Mouse (Mus musculus) midbrain, embryonic 12.5 days (tissue): ENCODE data around the gene Cfdp1. TPM values are rescaled to one million over a fixed set of nuclear protein-coding genes. Genes with fewer than 3 reads are reported as not detected.

Experiments
- ATAC-seq: fragments of 200-750 bp; cut with Nextera tagmentation; 2 replicates; pipeline ENCODE4 v1.8.0; 2017; ENCODE audit warnings: low read depth, moderate TSS enrichment, moderate library complexity; ENCODE audit not compliant: low FRiP score
- H3K27ac ChIP-seq: fragments of 300-500 bp; sonication (generic); replicated peaks from 2 replicates; pipeline ENCODE4 v1.5.1; 2016; ENCODE audit warnings: mild to moderate bottlenecking
- H3K27me3 ChIP-seq: fragments of 300-500 bp; sonication (generic); 2 replicates; pipeline ENCODE4 v1.6.1; 2016; ENCODE audit warnings: mild to moderate bottlenecking
- H3K36me3 ChIP-seq: fragments of 300-500 bp; sonication (generic); 2 replicates; pipeline ENCODE4 v1.6.1; 2016
- H3K4me1 ChIP-seq: fragments of 300-500 bp; sonication (generic); 2 replicates; pipeline ENCODE4 v1.6.1; 2016
- H3K4me2 ChIP-seq: fragments of 300-500 bp; sonication (generic); replicated peaks from 2 replicates; pipeline ENCODE4 v1.6.1; 2016; ENCODE audit warnings: mild to moderate bottlenecking, moderate library complexity
- H3K4me3 ChIP-seq: fragments of 300-500 bp; sonication (generic); 2 replicates; pipeline ENCODE4 v1.5.1; 2016; ENCODE audit warnings: mild to moderate bottlenecking
- H3K9ac ChIP-seq: fragments of 300-500 bp; sonication (generic); replicated peaks from 2 replicates; pipeline ENCODE4 v1.6.1; 2016; ENCODE audit warnings: mild to moderate bottlenecking, moderate library complexity
- H3K9me3 ChIP-seq: fragments of 300-500 bp; sonication (generic); 2 replicates; pipeline ENCODE4 v1.6.1; 2016; ENCODE audit warnings: mild to moderate bottlenecking
- WGBS: fragments of 180-500 bp; shearing (Covaris S2); methylation state at CpG from one replicate; pipeline ENCODE4 v1.1.7; 2016; 5-methylcytosine and 5-hydroxymethylcytosine counted together
- polyA plus RNA-seq: library from polyadenylated mRNA; unstranded; fragments of >200 nt; fragmentation: Nextera tagmentation; extraction: Ambion mirVana; gene quantifications from 2 replicates; pipeline ENCODE4 v1.2.1, GENCODE M21; 2016

Cfdp1 gene
- polyA plus RNA-seq, 1 experiment from 2014 or later: 182 TPM

DNA sequence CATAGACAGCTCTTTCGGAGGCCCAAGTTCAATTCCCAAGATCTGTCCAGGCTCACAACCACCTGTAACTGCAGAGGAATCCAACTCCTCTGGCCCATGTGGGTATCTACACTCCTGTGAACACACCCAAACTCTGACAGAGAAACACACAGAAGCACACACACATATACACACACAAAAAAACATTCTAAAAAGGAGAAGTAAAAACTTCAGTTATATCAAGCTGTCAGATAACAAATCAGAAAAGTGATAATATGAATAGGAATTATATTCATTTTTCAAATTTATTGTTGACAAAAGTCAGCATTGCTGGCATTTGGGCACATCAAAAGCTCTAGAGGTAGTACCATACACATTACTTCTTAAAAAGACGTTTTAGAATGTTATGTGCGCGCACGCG lies 7.3 kb downstream of the Cfdp1 start:
- ATAC-seq: no peak
- H3K27ac ChIP-seq: no peak overlapping the region
- WGBS: 95% methylated on average over 6 of the region's 6 CpGs
- no peak overlapping the region for H3K4me2 ChIP-seq
- no peaks in the 10 kb centered on the region for H3K9me3 ChIP-seq
- H3K4me3 ChIP-seq: no peak overlapping the region
- H3K27me3 ChIP-seq: no peaks in the 10 kb centered on the region
- no peak overlapping the region for H3K9ac ChIP-seq
- H3K4me1 ChIP-seq: no peaks in the 10 kb centered on the region
- peaks cover 27% of the 10 kb centered on the region for H3K36me3 ChIP-seq

DNA sequence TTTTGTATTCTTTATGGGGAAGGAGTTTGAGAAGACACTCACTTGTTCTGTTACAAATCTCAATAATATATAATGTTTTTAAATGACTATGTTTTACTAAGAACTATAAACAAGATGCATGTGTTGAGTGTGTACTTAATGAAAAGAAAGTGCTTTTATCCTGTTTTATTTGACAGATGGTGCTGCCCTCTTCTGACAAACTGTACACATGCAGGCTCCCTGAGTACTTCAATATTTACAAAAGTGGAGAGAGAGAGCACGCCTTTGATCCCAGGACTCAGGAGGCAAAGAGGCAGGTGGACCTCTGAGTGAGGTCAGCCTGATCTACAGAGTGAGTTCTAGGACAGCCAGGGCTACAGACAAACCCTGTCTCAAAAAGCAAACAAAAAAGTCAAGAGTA lies 18.6 kb downstream of the Cfdp1 start:
- Histone ChIP-seq H3K9ac (no peak overlapping the region), H3K4me1 (no peaks in the 10 kb centered on the region), H3K36me3 (peaks cover 42% of the 10 kb centered on the region), H3K9me3 (no peaks in the 10 kb centered on the region), H3K4me2 (no peak overlapping the region), H3K27ac (no peak overlapping the region), H3K27me3 (no peaks in the 10 kb centered on the region), H3K4me3 (no peak overlapping the region)
- WGBS: 51% methylated on average over 1 of the region's 1 CpGs
- ATAC-seq: no peak

DNA sequence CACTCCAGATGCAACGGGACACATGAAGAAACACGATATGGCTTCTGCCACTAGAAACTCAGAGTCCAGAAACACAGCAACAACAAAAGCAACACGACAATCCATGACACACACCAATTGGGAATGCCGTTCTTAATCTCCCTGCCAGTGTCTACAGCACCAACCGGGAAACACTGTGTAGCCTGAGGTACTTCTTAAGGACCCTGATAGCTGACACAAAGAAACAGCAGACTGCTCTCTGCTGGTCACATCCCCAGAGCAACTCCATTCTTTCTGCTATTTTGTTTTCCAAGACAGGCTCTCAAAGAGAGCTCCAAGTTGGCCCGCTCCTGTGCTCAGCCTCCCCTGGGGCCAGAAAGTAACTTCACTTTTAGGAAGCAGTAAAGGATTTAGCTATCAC lies 20.1 kb downstream of the Cfdp1 start:
- H3K9me3 ChIP-seq: no peaks in the 10 kb centered on the region
- no peak overlapping the region for H3K27ac ChIP-seq
- no peaks in the 10 kb centered on the region for H3K4me1 ChIP-seq
- no peak overlapping the region for H3K4me3 ChIP-seq
- ATAC-seq: no peak
- no peak overlapping the region for H3K4me2 ChIP-seq
- 80% methylated on average over 6 of the region's 6 CpGs for WGBS
- no peaks in the 10 kb centered on the region for H3K27me3 ChIP-seq
- H3K9ac ChIP-seq: no peak overlapping the region
- peaks cover 44% of the 10 kb centered on the region for H3K36me3 ChIP-seq

DNA sequence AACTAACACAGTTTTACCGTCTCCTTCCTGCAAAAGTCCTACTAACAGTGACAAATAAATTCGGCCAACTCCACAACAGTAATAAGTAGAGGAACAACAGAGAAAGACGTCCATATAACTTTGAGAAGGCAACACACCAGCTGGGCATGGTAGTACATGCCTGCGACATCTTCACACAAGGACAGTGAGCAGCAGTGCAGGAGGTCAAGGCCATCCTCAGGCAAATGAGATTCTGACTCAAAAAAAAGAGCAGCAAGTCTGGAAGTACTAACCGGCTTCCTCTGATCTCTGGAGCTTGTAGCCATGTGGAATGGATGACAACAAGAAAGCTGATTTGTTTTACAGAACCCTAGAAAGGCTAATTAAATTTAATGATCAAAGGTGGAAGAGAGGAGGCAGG lies 21.1 kb downstream of the Cfdp1 start:
- Histone ChIP-seq H3K9ac (no peak overlapping the region), H3K4me1 (no peaks in the 10 kb centered on the region), H3K27ac (no peak overlapping the region), H3K27me3 (no peaks in the 10 kb centered on the region), H3K4me2 (no peak overlapping the region), H3K4me3 (no peak overlapping the region), H3K9me3 (no peaks in the 10 kb centered on the region), H3K36me3 (peaks cover 47% of the 10 kb centered on the region)
- WGBS: 90% methylated on average over 5 of the region's 5 CpGs
- ATAC-seq: no peak

DNA sequence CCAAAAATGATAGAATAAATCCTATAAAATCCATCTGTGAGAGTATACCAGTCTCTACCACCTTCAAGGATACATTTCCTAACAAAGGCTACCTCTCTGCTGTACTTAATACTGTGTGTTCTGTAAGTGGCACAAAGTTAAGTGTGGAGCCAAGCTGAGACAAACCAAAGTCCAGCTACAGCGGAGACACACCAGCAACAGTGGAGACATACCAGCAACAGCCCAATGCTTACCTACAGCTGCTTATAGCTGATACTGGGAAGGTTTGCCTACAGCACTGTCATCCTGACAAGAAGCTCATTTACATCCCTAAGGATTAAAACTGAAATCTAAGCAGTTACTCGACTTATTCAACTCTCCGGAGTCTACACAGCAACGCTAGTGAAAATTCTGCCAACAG lies 22.1 kb downstream of the Cfdp1 start:
- 87% methylated on average over 4 of the region's 4 CpGs for WGBS
- H3K36me3 ChIP-seq: peaks cover 40% of the 10 kb centered on the region
- no peak overlapping the region for H3K27ac ChIP-seq
- H3K4me2 ChIP-seq: no peak overlapping the region
- no peak overlapping the region for H3K9ac ChIP-seq
- ATAC-seq: no peak
- no peak overlapping the region for H3K4me3 ChIP-seq
- no peaks in the 10 kb centered on the region for H3K9me3 ChIP-seq
- no peaks in the 10 kb centered on the region for H3K27me3 ChIP-seq
- H3K4me1 ChIP-seq: no peaks in the 10 kb centered on the region

DNA sequence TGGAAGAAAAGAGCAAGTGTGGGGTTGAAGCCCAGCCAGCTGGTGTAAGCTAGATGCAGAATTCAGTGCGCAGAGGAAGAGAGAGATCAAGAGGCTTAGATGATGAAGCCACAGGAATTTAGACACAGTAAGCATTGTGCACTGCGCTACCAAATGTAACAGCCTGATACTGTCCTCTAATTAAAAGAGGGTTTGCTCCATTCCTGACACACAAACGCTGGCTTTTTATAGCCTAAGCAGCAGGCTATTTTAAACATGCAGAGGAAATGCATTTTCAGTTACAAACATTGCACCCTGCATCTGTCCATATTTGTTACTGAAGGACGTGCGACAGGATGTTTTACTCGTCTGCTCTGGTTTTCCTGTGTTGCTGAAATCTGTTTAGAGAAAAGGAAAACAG lies 25.5 kb downstream of the Cfdp1 start:
- Histone ChIP-seq H3K9me3 (no peaks in the 10 kb centered on the region), H3K4me2 (no peak overlapping the region), H3K4me3 (no peak overlapping the region), H3K9ac (no peak overlapping the region), H3K4me1 (no peaks in the 10 kb centered on the region), H3K27ac (no peak overlapping the region), H3K27me3 (no peaks in the 10 kb centered on the region), H3K36me3 (peaks cover 52% of the 10 kb centered on the region)
- 86% methylated on average over 6 of the region's 6 CpGs for WGBS
- no peak for ATAC-seq

DNA sequence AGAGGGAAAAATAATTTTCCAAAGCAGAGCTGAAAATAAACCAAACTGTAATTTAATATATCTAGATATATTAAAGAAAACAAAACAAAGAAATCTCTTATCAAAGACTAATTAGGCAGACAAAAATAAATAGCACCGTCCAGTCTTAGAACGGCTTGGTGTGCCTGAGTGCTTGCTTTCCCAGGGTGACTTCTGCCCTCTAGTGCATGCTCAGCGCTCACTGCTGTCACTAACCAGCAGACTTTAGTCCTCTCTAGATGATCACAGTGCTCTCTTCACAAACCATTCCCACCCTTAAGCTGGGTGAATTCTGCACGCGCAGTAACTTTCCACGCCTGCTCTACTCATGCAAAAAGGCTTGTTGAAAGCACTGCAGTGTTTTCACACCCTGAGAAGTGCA lies 28.9 kb downstream of the Cfdp1 start:
- Histone ChIP-seq H3K27me3 (no peaks in the 10 kb centered on the region), H3K4me2 (no peak overlapping the region), H3K36me3 (peaks cover 64% of the 10 kb centered on the region), H3K9me3 (no peaks in the 10 kb centered on the region), H3K4me1 (no peaks in the 10 kb centered on the region), H3K9ac (no peak overlapping the region), H3K27ac (no peak overlapping the region), H3K4me3 (no peak overlapping the region)
- WGBS: 73% methylated on average over 6 of the region's 6 CpGs
- no peak for ATAC-seq

DNA sequence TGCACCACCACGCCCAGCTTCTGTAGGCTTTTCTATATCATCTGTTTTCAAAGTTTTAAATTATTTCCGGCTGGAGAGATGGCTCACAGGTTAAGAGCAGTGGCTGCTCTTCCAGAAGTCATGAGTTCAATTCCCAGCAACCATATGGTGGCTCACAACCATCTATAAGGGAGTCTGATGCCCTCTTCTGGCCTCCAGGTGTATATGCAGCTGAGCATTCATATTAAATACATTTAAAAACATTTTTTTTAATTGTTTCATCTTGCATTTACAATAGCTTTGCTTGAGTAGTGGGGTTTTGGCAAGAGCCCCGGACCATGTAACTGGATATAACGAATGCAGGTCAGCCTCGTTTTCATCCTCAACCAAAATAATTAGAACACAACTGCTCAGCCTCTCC lies 29.8 kb downstream of the Cfdp1 start:
- Histone ChIP-seq H3K4me2 (no peak overlapping the region), H3K27me3 (no peaks in the 10 kb centered on the region), H3K9me3 (no peaks in the 10 kb centered on the region), H3K9ac (no peak overlapping the region), H3K4me1 (no peaks in the 10 kb centered on the region), H3K36me3 (peaks cover 60% of the 10 kb centered on the region), H3K4me3 (no peak overlapping the region), H3K27ac (no peak overlapping the region)
- WGBS: 96% methylated on average over 5 of the region's 5 CpGs
- ATAC-seq: no peak

DNA sequence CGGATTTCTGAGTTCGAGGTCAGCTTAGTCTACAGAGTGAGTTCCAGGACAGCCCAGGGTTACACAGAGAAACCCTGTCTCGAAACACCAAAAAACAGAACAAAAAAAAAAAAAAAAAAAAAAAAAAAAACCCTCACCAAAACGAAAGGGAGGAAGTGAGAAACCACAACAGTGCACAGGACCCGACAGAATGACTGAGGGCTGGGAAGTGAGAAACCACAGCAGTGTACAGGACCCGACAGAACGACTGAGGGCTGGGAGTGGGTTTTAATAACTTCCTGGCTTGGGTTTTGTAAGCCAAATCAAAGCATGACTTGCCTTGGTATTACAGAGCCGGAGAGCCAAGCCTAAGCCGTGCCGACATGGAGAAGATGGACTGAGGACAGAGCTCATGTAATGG lies 32.9 kb downstream of the Cfdp1 start:
- no peaks in the 10 kb centered on the region for H3K9me3 ChIP-seq
- no peaks in the 10 kb centered on the region for H3K27me3 ChIP-seq
- no peaks in the 10 kb centered on the region for H3K4me1 ChIP-seq
- H3K4me3 ChIP-seq: no peak overlapping the region
- 96% methylated on average over 10 of the region's 10 CpGs for WGBS
- no peak overlapping the region for H3K9ac ChIP-seq
- ATAC-seq: no peak
- H3K36me3 ChIP-seq: peaks cover 41% of the 10 kb centered on the region
- no peak overlapping the region for H3K27ac ChIP-seq
- H3K4me2 ChIP-seq: no peak overlapping the region

DNA sequence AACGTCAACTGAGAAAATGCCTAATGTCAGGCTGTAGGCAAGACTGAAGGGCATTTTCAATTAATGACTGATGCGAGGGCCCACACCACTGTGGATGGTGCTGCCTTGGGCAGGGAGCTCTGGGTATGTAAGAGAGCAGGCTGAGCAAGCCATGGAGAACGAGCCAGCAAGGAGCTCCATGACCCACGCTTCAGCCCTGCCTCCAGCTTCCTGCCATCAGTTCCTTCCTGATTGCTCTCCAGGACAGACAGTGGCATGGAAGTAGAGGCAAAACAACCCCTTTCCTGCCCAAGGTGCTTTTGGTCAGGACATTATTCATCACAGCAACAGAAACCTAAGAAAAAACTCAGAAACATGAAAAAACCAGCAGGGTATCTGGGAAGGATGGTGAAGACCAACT lies 33.4 kb downstream of the Cfdp1 start:
- Histone ChIP-seq H3K9ac (no peak overlapping the region), H3K27me3 (no peaks in the 10 kb centered on the region), H3K27ac (no peak overlapping the region), H3K4me2 (no peak overlapping the region), H3K4me3 (no peak overlapping the region), H3K4me1 (no peaks in the 10 kb centered on the region), H3K9me3 (no peaks in the 10 kb centered on the region), H3K36me3 (peaks cover 46% of the 10 kb centered on the region)
- no peak for ATAC-seq
- 89% methylated on average over 4 of the region's 4 CpGs for WGBS

DNA sequence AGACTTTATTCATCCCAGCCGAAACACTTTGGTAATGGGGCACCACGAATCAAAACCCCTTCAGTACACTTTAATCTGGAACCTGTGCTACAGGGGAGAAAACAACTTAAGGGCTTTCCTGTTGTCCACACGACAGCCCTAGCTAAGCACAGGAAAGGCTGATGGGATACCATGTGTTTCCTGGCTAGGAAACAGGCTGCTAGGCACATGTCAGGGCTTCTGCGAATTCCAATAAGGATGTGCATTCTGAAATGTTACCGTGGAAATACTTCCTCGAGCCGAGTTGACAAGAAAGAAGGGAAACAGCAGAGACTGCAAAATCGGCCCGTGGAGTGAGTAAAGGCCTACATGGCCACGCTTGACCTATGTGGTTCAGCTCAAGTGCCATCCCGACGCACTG lies 34.1 kb downstream of the Cfdp1 start:
- WGBS: 88% methylated on average over 12 of the region's 12 CpGs
- Histone ChIP-seq H3K27ac (no peak overlapping the region), H3K4me1 (no peaks in the 10 kb centered on the region), H3K9ac (no peak overlapping the region), H3K4me2 (no peak overlapping the region), H3K36me3 (peaks cover 50% of the 10 kb centered on the region), H3K27me3 (no peaks in the 10 kb centered on the region), H3K4me3 (no peak overlapping the region), H3K9me3 (no peaks in the 10 kb centered on the region)
- no peak for ATAC-seq

DNA sequence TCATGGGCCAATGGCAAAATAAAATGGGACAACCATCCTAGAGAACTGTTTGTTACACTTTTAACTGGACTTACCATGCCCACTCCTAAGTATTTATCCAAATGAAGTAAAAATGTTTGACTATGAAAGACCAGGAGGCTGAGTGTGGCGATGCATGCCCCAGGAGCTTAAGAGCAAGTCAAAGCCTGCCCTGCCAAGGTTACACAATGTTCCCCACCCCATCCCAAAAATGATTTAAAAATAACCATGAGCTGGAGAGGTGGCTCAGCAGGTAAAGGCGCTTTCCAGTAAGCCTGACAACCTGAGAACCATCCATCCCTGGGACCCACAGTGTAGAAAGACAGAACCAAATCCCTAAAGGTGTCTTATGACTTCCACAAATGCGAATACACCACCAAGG lies 35.5 kb downstream of the Cfdp1 start:
- H3K27me3 ChIP-seq: no peaks in the 10 kb centered on the region
- H3K9me3 ChIP-seq: no peaks in the 10 kb centered on the region
- H3K36me3 ChIP-seq: peaks cover 50% of the 10 kb centered on the region
- H3K4me1 ChIP-seq: no peaks in the 10 kb centered on the region
- no peak overlapping the region for H3K4me3 ChIP-seq
- WGBS: 96% methylated on average over 3 of the region's 3 CpGs
- no peak overlapping the region for H3K27ac ChIP-seq
- no peak overlapping the region for H3K9ac ChIP-seq
- no peak overlapping the region for H3K4me2 ChIP-seq
- ATAC-seq: no peak

DNA sequence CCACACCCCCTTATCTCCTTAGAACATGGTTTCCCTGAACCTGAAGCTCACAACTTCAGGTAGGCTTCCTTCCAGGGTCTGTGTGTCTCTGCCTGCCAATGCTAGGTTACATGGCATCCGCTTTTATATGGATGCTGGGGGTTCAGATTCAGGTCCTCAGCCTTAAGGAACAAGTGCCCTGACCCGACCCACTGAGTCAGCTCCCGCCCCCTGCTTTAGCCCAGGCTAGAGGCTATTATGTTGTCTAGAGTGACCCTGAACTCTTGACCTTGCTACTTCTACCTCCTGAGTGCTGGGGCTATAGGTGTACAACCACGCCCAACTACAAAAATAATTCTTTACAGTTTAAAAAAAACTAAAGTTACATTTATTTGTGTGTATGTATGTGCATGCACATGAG lies 39.0 kb downstream of the Cfdp1 start:
- peaks cover 23% of the 10 kb centered on the region; the same call in 1 of the 2 replicates for H3K36me3 ChIP-seq
- H3K9ac ChIP-seq: no peak overlapping the region
- H3K9me3 ChIP-seq: no peaks in the 10 kb centered on the region
- WGBS: 93% methylated on average over 4 of the region's 4 CpGs
- H3K27me3 ChIP-seq: no peaks in the 10 kb centered on the region
- H3K4me2 ChIP-seq: no peak overlapping the region
- no peak overlapping the region for H3K27ac ChIP-seq
- H3K4me1 ChIP-seq: no peaks in the 10 kb centered on the region
- no peak overlapping the region for H3K4me3 ChIP-seq
- no peak for ATAC-seq
